Mouse (Mus musculus): Measurements from ENCODE around the gene Ufsp1. TPM values are rescaled to one million over a fixed set of nuclear protein-coding genes. Genes with fewer than 3 reads are reported as not detected.
A peak's percentile ranks its signal among the peaks of the same experiment; 100 is the strongest.

Ufsp1 gene
- polyA plus RNA-seq, 1 experiment from 2014 or later = 29.6 TPM

GRCm38 (mm10) chr5:137286655-137287031 is 7.8 kb upstream of the Ufsp1 start:
- under 1% methylated on average over 14 of the region's 16 CpGs for WGBS
- H3K27ac ChIP-seq (ENCODE audit: low read depth, low read length) = peak overlapping the region; percentile 77
- peak overlapping the region; percentile 66 for H3K4me3 ChIP-seq (ENCODE audit: low read length)
- peak overlapping the region; percentile 74 for H3K9ac ChIP-seq (ENCODE audit: low read depth, low read length)
- ATAC-seq = peak; percentile 87
- H3K4me2 ChIP-seq (ENCODE audit: low read length) = peak overlapping the region; percentile 93
- no peaks in the 10 kb centered on the region for H3K9me3 ChIP-seq (ENCODE audit: control insufficient read depth, low read length)
- H3K36me3 ChIP-seq (ENCODE audit: control insufficient read depth, insufficient read depth, low read length) = no peaks in the 10 kb centered on the region
- peaks cover 11% of the 10 kb centered on the region for H3K27me3 ChIP-seq (replicated peaks; ENCODE audit: control insufficient read depth, insufficient read depth, low read length)
- peaks cover 14% of the 10 kb centered on the region for H3K4me1 ChIP-seq (ENCODE audit: control insufficient read depth, insufficient read depth, low read depth, low read length)

- peak within 1 kb of the TSS; percentile 77 for H3K27ac ChIP-seq (ENCODE audit: low read depth, low read length)
- H3K9me3 ChIP-seq (ENCODE audit: control insufficient read depth, low read length) = no peaks in the 10 kb centered on the region
- H3K27me3 ChIP-seq (replicated peaks; ENCODE audit: control insufficient read depth, insufficient read depth, low read length) = peaks cover 13% of the 10 kb centered on the region
- H3K4me1 ChIP-seq (ENCODE audit: control insufficient read depth, insufficient read depth, low read depth, low read length) = peaks cover 14% of the 10 kb centered on the region
- H3K36me3 ChIP-seq (ENCODE audit: control insufficient read depth, insufficient read depth, low read length) = no peaks in the 10 kb centered on the region
- H3K4me2 ChIP-seq (ENCODE audit: low read length) = peak within 1 kb of the TSS; percentile 93
- WGBS = under 1% methylated on average over 31 of the region's 40 CpGs
- ATAC-seq = peak; percentile 80
- peak within 1 kb of the TSS; percentile 74 for H3K9ac ChIP-seq (ENCODE audit: low read depth, low read length)
- peak within 1 kb of the TSS; percentile 66 for H3K4me3 ChIP-seq (ENCODE audit: low read length)
Measured at GRCm38 (mm10) chr5:137287032-137287952, 7.1 kb upstream of the Ufsp1 start, which contains the start of gene Ache. Ache (plus strand) TSS chr5:137287519.

GRCm38 (mm10) chr5:137287953-137288743 is 6.3 kb upstream of the Ufsp1 start:
- H3K9ac ChIP-seq (ENCODE audit: low read depth, low read length) = peak overlapping the region; percentile 74
- ATAC-seq = peak; percentile 28
- WGBS = under 1% methylated on average over 51 of the region's 65 CpGs
- H3K9me3 ChIP-seq (ENCODE audit: control insufficient read depth, low read length) = no peaks in the 10 kb centered on the region
- peak overlapping the region; percentile 66 for H3K4me3 ChIP-seq (ENCODE audit: low read length)
- peaks cover 13% of the 10 kb centered on the region for H3K27me3 ChIP-seq (replicated peaks; ENCODE audit: control insufficient read depth, insufficient read depth, low read length)
- H3K27ac ChIP-seq (ENCODE audit: low read depth, low read length) = peak overlapping the region; percentile 77
- peak overlapping the region; percentile 93 for H3K4me2 ChIP-seq (ENCODE audit: low read length)
- no peaks in the 10 kb centered on the region for H3K36me3 ChIP-seq (ENCODE audit: control insufficient read depth, insufficient read depth, low read length)
- H3K4me1 ChIP-seq (ENCODE audit: control insufficient read depth, insufficient read depth, low read depth, low read length) = peaks cover 20% of the 10 kb centered on the region

- no peaks in the 10 kb centered on the region for H3K9me3 ChIP-seq (ENCODE audit: control insufficient read depth, low read length)
- WGBS = 3% methylated on average over 25 of the region's 25 CpGs
- no peak for ATAC-seq
- no peak overlapping the region for H3K27ac ChIP-seq (ENCODE audit: low read depth, low read length)
- peak overlapping the region; percentile 74 for H3K9ac ChIP-seq (ENCODE audit: low read depth, low read length)
- peak overlapping the region; percentile 66 for H3K4me3 ChIP-seq (ENCODE audit: low read length)
- peaks cover 13% of the 10 kb centered on the region for H3K27me3 ChIP-seq (replicated peaks; ENCODE audit: control insufficient read depth, insufficient read depth, low read length)
- peak overlapping the region; percentile 93 for H3K4me2 ChIP-seq (ENCODE audit: low read length)
- peaks cover 27% of the 10 kb centered on the region for H3K4me1 ChIP-seq (ENCODE audit: control insufficient read depth, insufficient read depth, low read depth, low read length)
- no peaks in the 10 kb centered on the region for H3K36me3 ChIP-seq (ENCODE audit: control insufficient read depth, insufficient read depth, low read length)
Measured at GRCm38 (mm10) chr5:137288999-137289470, 5.4 kb upstream of the Ufsp1 start.

GRCm38 (mm10) chr5:137289591-137290365 is 4.7 kb upstream of the Ufsp1 start:
- WGBS = 55% methylated on average over 13 of the region's 13 CpGs
- H3K27ac ChIP-seq (ENCODE audit: low read depth, low read length) = no peak overlapping the region
- no peak for ATAC-seq
- H3K4me1 ChIP-seq (ENCODE audit: control insufficient read depth, insufficient read depth, low read depth, low read length) = peaks cover 29% of the 10 kb centered on the region
- H3K9me3 ChIP-seq (ENCODE audit: control insufficient read depth, low read length) = no peaks in the 10 kb centered on the region
- peaks cover 13% of the 10 kb centered on the region for H3K27me3 ChIP-seq (replicated peaks; ENCODE audit: control insufficient read depth, insufficient read depth, low read length)
- H3K4me2 ChIP-seq (ENCODE audit: low read length) = peak overlapping the region; percentile 93
- H3K36me3 ChIP-seq (ENCODE audit: control insufficient read depth, insufficient read depth, low read length) = no peaks in the 10 kb centered on the region
- peak overlapping the region; percentile 66 for H3K4me3 ChIP-seq (ENCODE audit: low read length)
- peak overlapping the region; percentile 74 for H3K9ac ChIP-seq (ENCODE audit: low read depth, low read length)

- ATAC-seq = no peak
- Histone ChIP-seq H3K36me3 (ENCODE audit: control insufficient read depth, insufficient read depth, low read length) (peaks cover 8% of the 10 kb centered on the region), H3K4me3 (ENCODE audit: low read length) (no peak overlapping the region; the same call in 1 of the 2 replicates), H3K4me1 (ENCODE audit: control insufficient read depth, insufficient read depth, low read depth, low read length) (peaks cover 33% of the 10 kb centered on the region), H3K4me2 (ENCODE audit: low read length) (peak overlapping the region; percentile 93), H3K9me3 (ENCODE audit: control insufficient read depth, low read length) (no peaks in the 10 kb centered on the region), H3K27me3 (replicated peaks; ENCODE audit: control insufficient read depth, insufficient read depth, low read length) (peaks cover 13% of the 10 kb centered on the region), H3K27ac (ENCODE audit: low read depth, low read length) (no peak overlapping the region), H3K9ac (ENCODE audit: low read depth, low read length) (peak overlapping the region; percentile 22; the same call in 1 of the 2 replicates)
- WGBS = 27% methylated on average over 15 of the region's 15 CpGs
Measured at GRCm38 (mm10) chr5:137290677-137291076, 3.8 kb upstream of the Ufsp1 start.

GRCm38 (mm10) chr5:137291381-137291926 is 3.0 kb upstream of the Ufsp1 start:
- Histone ChIP-seq H3K36me3 (ENCODE audit: control insufficient read depth, insufficient read depth, low read length) (peaks cover 16% of the 10 kb centered on the region), H3K9ac (ENCODE audit: low read depth, low read length) (no peak overlapping the region), H3K4me3 (ENCODE audit: low read length) (no peak overlapping the region), H3K27me3 (replicated peaks; ENCODE audit: control insufficient read depth, insufficient read depth, low read length) (peaks cover 13% of the 10 kb centered on the region), H3K4me2 (ENCODE audit: low read length) (no peak overlapping the region), H3K4me1 (ENCODE audit: control insufficient read depth, insufficient read depth, low read depth, low read length) (peaks cover 33% of the 10 kb centered on the region), H3K9me3 (ENCODE audit: control insufficient read depth, low read length) (no peaks in the 10 kb centered on the region), H3K27ac (ENCODE audit: low read depth, low read length) (no peak overlapping the region)
- 72% methylated on average over 15 of the region's 15 CpGs for WGBS
- no peak for ATAC-seq

- Histone ChIP-seq H3K4me1 (ENCODE audit: control insufficient read depth, insufficient read depth, low read depth, low read length) (peaks cover 30% of the 10 kb centered on the region), H3K27ac (ENCODE audit: low read depth, low read length) (peak overlapping the region; percentile 90), H3K4me2 (ENCODE audit: low read length) (peak overlapping the region; percentile 100), H3K36me3 (ENCODE audit: control insufficient read depth, insufficient read depth, low read length) (peaks cover 34% of the 10 kb centered on the region), H3K9me3 (ENCODE audit: control insufficient read depth, low read length) (no peaks in the 10 kb centered on the region), H3K9ac (ENCODE audit: low read depth, low read length) (peak overlapping the region; percentile 80), H3K4me3 (ENCODE audit: low read length) (peak overlapping the region; percentile 64), H3K27me3 (replicated peaks; ENCODE audit: control insufficient read depth, insufficient read depth, low read length) (peaks cover 13% of the 10 kb centered on the region)
- peak; percentile 11; the same call in 1 of the 2 replicates for ATAC-seq
- WGBS = under 1% methylated on average over 15 of the region's 15 CpGs
Measured at GRCm38 (mm10) chr5:137293282-137293681, 1.1 kb upstream of the Ufsp1 start.

All from hindbrain, embryonic 16.5 days (tissue).